Mouse (Mus musculus): ENCODE data around the gene Magoh. TPM values are rescaled to one million over a fixed set of nuclear protein-coding genes. Genes with fewer than 3 reads are reported as not detected.

The Magoh gene
- total RNA-seq (2023), result 10 to 100 TPM; 68.5 to 71.9 TPM

DNA sequence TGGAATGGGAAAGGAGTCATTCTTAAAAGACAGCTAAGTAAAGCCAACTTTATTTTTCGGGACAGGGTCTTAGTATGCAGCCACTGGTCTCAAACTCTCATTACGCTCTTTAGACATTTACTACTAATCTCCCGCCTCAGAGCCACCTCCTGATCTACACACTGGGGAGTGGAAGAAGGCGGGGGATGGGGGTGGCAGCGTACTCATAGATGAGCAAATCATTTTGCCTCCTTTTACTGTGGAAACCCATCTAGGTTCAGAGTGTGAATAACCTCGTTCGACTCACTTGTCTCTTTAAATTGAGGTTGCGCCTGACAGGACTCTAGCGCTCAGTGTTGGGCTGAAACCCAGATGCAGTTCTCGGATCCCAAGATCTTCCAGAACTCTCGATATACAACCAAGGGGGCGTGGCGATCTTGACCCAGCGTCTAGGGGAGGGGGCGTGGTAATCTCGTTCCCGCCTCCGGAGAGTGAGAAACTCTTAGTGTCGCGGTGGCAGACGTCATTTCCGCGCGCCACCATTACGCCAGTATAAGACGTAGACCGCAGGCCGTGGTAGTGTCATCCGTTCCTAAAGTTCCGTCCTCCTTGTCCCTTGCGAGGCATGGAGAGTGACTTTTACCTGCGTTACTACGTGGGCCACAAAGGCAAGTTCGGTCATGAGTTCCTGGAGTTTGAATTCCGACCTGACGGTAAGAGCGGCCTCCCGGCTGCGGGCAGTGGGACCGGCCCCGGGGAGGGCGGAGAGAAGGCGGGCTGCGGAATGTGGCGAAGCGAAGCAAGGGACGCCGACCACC, at the start of gene Magoh:
TSS of gene Magoh (plus strand) at position 502 of the 797 bp plus-strand sequence.

DNA sequence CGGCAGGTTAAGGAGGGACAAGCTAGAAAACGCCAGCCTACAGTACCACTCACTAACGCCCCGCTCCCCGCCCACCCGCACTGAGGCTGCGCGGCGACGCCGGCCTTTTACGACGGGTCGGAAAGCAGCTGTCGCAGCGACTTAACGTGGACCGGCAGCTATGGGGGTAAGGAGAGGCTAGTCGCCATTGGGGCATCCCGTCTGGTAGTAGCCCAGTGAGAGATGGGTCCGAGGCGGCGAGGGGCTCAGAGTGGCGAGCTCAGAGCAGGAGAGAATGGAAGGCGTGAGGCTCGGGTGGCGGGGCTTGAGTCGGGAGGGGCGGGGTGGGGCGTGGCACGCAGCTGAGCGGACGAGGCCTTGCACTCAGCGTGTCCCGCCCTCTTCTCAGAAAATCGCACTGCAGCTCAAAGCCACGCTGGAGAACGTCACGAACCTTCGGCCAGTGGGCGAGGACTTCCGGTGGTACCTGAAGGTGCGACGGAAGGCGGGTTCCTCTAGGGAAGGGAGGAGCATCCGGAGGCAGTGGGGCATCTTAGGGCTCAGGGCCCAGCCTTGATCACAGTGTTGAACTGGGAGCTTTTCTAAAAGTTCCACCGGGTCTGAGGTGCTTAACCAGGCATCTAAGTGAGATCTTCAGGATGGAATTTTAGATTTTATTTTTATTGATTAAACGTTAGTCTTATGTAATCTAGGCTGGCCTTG, 10.3 kb downstream of the Magoh start, which contains the start of gene 0610037L13Rik:
TSS of gene 0610037L13Rik (plus strand) at position 83 of the 702 bp plus-strand sequence.

DNA sequence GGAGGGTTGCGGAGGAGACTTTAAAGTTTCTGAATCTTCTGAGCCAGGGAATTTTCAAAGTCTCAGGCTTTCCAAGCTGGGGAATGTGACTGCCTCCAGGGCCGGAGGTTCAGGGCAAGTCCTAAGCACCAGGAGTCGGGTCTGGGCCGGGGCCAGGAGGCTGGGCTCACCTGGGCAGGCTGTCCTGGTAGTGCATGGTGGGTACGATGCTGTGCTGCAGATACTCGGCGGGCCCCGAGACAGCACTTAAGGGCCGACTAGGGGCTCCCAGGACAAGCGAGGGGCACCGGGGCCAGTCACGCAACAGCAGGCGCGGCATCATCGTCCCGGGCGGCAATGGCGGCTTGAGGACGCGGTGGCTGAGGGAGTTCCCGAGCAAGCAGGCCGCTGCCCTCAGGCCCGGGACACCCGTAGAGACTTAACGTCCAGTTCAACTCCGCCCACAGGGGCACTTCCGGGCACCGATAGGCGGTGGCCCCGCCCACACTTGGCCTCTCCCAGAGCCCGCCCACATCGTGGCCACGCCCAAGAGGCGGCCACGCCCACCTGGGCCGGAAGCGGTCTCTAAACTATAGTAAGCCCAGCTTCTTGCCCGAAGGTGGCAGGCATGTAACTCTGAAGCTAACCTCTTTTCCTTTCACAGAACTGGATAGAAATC, 43.7 kb downstream of the Magoh start, which contains the start of gene Cpt2:
TSS of gene Cpt2 (minus strand) at position 466 of the 658 bp plus-strand sequence.

Other genes starting within 250 kb of the Magoh start
- not detected for gene Dmrtb1, start 195.5 kb upstream of the Magoh start, total RNA-seq (2023)
- 10 to 100 TPM; 22.4 to 23.5 TPM for gene Lrp8, start 77.5 kb upstream of the Magoh start, total RNA-seq (2023)
- gene 0610037L13Rik, start 10.1 kb downstream of the Magoh start, total RNA-seq (2023), result 10 to 100 TPM; 22.0 to 23.9 TPM
- gene Cpt2, start 43.9 kb downstream of the Magoh start, total RNA-seq (2023), result 10 to 100 TPM; 12.6 to 16.6 TPM
- not detected for gene Slc1a7, start 88.6 kb downstream of the Magoh start, total RNA-seq (2023)
- gene Podn, start 216.7 kb downstream of the Magoh start, total RNA-seq (2023), result under 1 TPM in 1 of 2 experiments, not detected in 1; 0.09 TPM

Data from neutrophil, adult 83 days (primary cell).